8 mouse cellular contexts compared by ENCODE assay signal in genomic region chr11:88131847-88132246, GRCm38 (mm10). TPM values are rescaled to one million over a fixed set of nuclear protein-coding genes. Genes with fewer than 3 reads are reported as not detected.
DNase-seq lines count a peak whose midpoint lies in the region; ATAC-seq lines count a peak whose summit lies in the region.

No protein-coding gene starts in this region.

- no peaks in the 10 kb centered on the region for H3K27me3 ChIP-seq in kidney, embryonic 16.5 days (ENCODE audit: insufficient read depth, low read length)

- no peaks in the 10 kb centered on the region for H3K9me3 ChIP-seq in kidney, embryonic 16.5 days (ENCODE audit: low read length)

- H3K4me2 ChIP-seq in kidney, embryonic 16.5 days (replicated peaks; ENCODE audit: low read depth, low read length) = peak overlapping the region; percentile 34

- ATAC-seq in kidney, embryonic 16.5 days (ENCODE audit: low FRiP score, low TSS enrichment) = no peak

- no peak overlapping the region for H3K4me3 ChIP-seq in kidney, embryonic 16.5 days (ENCODE audit: low read length)
- peak overlapping the region; percentile 2; the same call in 1 of the 2 replicates for H3K4me3 ChIP-seq in macrophage (ENCODE audit: inconsistent target)

- no peaks in the 10 kb centered on the region for H3K36me3 ChIP-seq in kidney, embryonic 16.5 days (ENCODE audit: insufficient read depth, low read length)
- no peaks in the 10 kb centered on the region for H3K36me3 ChIP-seq in macrophage (ENCODE audit: inconsistent target)

- H3K9ac ChIP-seq in kidney, embryonic 16.5 days (replicated peaks; ENCODE audit: low read length) = no peak overlapping the region

- peak; percentile 55 to 68 for DNase-seq in cerebellum, postnatal 10 days
- no peak for DNase-seq in cerebellum, adult 9-10 months
- peak; percentile 82 for DNase-seq in adrenal gland, adult 8-10 months
- DNase-seq in heart, adult 8-10 months (ENCODE audit: low spot score) = peak; percentile 91
- DNase-seq in thymus, postnatal 4 days = peak; percentile 53
- no peak for DNase-seq in layer of hippocampus, adult 8-10 months (ENCODE audit: low spot score in 2 of 2)

- WGBS in kidney, embryonic 16.5 days = 35% methylated on average over 8 of the region's 8 CpGs
- 5% methylated on average over 8 of the region's 8 CpGs for WGBS in macrophage (ENCODE audit: missing documents)

- H3K79me2 ChIP-seq in macrophage (ENCODE audit: inconsistent target) = no peaks in the 10 kb centered on the region

- peak overlapping the region; percentile 47 for H3K27ac ChIP-seq in kidney, embryonic 16.5 days (ENCODE audit: low read length)
- peak overlapping the region; percentile 71 for H3K27ac ChIP-seq in macrophage

- peaks cover 12% of the 10 kb centered on the region for H3K4me1 ChIP-seq in kidney, embryonic 16.5 days (ENCODE audit: insufficient read depth, low read length)

RNA-seq across cellular contexts. Expression of gene Cuedc1, which starts 34.0 kb away (rescaled TPM):
- total RNA-seq in adrenal gland, adult 8-10 months (2022) = 100 to 1,000 TPM in 2 of 4 experiments, 10 to 100 TPM in 2; 46.1 to 114 (median 84.3) TPM
- total RNA-seq in heart, adult 8-10 months (2022) = 10 to 100 TPM; 47.5 to 55.7 (median 51.0) TPM
- 14.6 and 14.7 TPM in 2 replicates for polyA plus RNA-seq in kidney, embryonic 16.5 days (2015; fragmentation: Nextera tagmentation; extraction: Ambion mirVana)
- 10 to 100 TPM in 17 of 26 experiments, 1 to 10 TPM in 9; 3.5 to 73.4 (median 15.4) TPM for total RNA-seq in macrophage (2018; cell fraction: chromatin; rRNA removed)
- total RNA-seq in macrophage (2018; cell fraction: cytosol; rRNA removed) = 1 to 10 TPM in 22 of 26 experiments, under 1 TPM in 4; 0.48 to 4.6 (median 1.9) TPM
- 10 to 100 TPM in 6 of 26 experiments, 1 to 10 TPM in 20; 1.5 to 26.6 (median 5.2) TPM for total RNA-seq in macrophage (2018; cell fraction: nucleus; rRNA removed)
- 0.95 to 2.5 TPM (median 2.2 TPM) in 3 replicates for polyA plus RNA-seq in macrophage (2018)
- 10 to 100 TPM; 30.9 to 38.7 (median 33.4) TPM for total RNA-seq in layer of hippocampus, adult 8-10 months (2022)

Comparison
In these comparisons a context has a peak if more than half of its experiments do, and no peak if none do; other contexts are left out.
1. DNase-seq: peak in cerebellum, postnatal 10 days (2 of 2), adrenal gland, adult 8-10 months (single experiment), heart, adult 8-10 months (single experiment) and thymus, postnatal 4 days (single experiment); none in cerebellum, adult 9-10 months (single experiment) and layer of hippocampus, adult 8-10 months (0 of 2).